Mouse (Mus musculus): ENCODE results near the gene Cbl. TPM values are rescaled to one million over a fixed set of nuclear protein-coding genes. Genes with fewer than 3 reads are reported as not detected.

Gene Cbl
- polyA plus RNA-seq, 1 experiment = 8.2 TPM

DNA sequence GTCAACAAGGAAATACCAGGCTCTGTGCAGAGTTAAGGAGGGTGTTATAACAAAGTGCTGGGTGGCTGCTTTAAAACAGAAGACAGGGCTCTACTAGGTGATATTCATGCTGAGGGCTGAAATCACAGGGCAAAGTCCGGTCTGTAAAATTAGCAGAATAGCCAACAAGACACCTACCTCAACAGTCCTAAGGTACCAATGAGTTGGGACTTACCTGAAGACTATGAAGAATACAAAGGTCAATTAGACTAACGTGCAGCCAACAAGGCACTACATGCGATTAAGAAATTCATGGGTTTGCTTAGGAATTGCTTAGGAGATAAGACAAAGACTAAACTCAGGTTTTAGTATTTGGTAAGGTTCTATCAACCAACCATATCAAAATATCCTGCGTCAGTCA, 24.4 kb downstream of the Cbl start:
- Histone ChIP-seq H3K36me3 (ENCODE audit: control insufficient read depth, insufficient read depth) (no peaks in the 10 kb centered on the region), H3K4me3 (ENCODE audit: insufficient read depth, poor library complexity, severe bottlenecking) (no peak overlapping the region), H3K27me3 (ENCODE audit: control insufficient read depth, insufficient read depth, insufficient read length) (no peaks in the 10 kb centered on the region), H3K79me3 (ENCODE audit: low read depth) (peaks cover 46% of the 10 kb centered on the region), H3ac (ENCODE audit: control insufficient read depth, insufficient read length, low read depth) (no peak overlapping the region), H3K79me2 (ENCODE audit: control insufficient read depth, insufficient read depth) (peaks cover 94% of the 10 kb centered on the region)
- TF ChIP-seq CEBPB (IDR thresholded peaks at IDR 0.05; ENCODE audit: low read depth) = no peak
- no peak for TF ChIP-seq MAX (IDR thresholded peaks at IDR 0.05)
- no peak for TF ChIP-seq FOSL1 (IDR thresholded peaks at IDR 0.05; ENCODE audit: insufficient read depth, low read length, poor library complexity, severe bottlenecking)
- no peak for TF ChIP-seq MYOD1 (IDR thresholded peaks at IDR 0.05; ENCODE audit: control insufficient read depth, insufficient read length, low read depth)
- no peak for TF ChIP-seq MYOG (IDR thresholded peaks at IDR 0.05; ENCODE audit: control insufficient read depth, extremely low read depth, insufficient read length)
- no peak for TF ChIP-seq CTCF (IDR thresholded peaks at IDR 0.05; ENCODE audit: control insufficient read depth, insufficient read depth, insufficient read length)
- no peak for TF ChIP-seq USF1 (IDR thresholded peaks at IDR 0.05; ENCODE audit: low read depth)

DNA sequence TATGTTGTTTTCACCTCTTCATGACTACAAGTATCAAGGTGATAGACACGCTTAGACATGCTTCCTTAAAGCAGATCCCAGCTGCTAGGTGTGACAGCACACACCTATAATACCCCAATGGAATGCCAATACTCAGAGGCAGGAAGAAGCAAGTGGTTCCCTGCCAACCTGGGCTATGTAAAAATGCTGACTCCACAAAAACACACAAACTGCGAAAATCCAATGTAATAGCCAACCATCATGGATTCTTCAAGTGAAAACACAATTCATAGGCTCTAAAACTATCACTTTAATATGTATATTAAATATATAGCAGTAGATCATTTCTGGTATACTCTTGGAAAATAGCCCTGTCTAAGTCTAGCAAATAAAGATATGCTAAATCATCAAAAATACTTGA, 26.0 kb downstream of the Cbl start:
- Histone ChIP-seq H3K79me3 (ENCODE audit: low read depth) (peaks cover 51% of the 10 kb centered on the region), H3K36me3 (ENCODE audit: control insufficient read depth, insufficient read depth) (no peaks in the 10 kb centered on the region), H3K79me2 (ENCODE audit: control insufficient read depth, insufficient read depth) (peaks cover 97% of the 10 kb centered on the region), H3ac (ENCODE audit: control insufficient read depth, insufficient read length, low read depth) (no peak overlapping the region), H3K27me3 (ENCODE audit: control insufficient read depth, insufficient read depth, insufficient read length) (no peaks in the 10 kb centered on the region), H3K4me3 (ENCODE audit: insufficient read depth, poor library complexity, severe bottlenecking) (no peak overlapping the region)
- TF ChIP-seq CTCF (IDR thresholded peaks at IDR 0.05; ENCODE audit: control insufficient read depth, insufficient read depth, insufficient read length) = no peak
- no peak for TF ChIP-seq MYOG (IDR thresholded peaks at IDR 0.05; ENCODE audit: control insufficient read depth, extremely low read depth, insufficient read length)
- no peak for TF ChIP-seq CEBPB (IDR thresholded peaks at IDR 0.05; ENCODE audit: low read depth)
- TF ChIP-seq FOSL1 (IDR thresholded peaks at IDR 0.05; ENCODE audit: insufficient read depth, low read length, poor library complexity, severe bottlenecking) = no peak
- TF ChIP-seq MYOD1 (IDR thresholded peaks at IDR 0.05; ENCODE audit: control insufficient read depth, insufficient read length, low read depth) = no peak
- no peak for TF ChIP-seq MAX (IDR thresholded peaks at IDR 0.05)
- TF ChIP-seq USF1 (IDR thresholded peaks at IDR 0.05; ENCODE audit: low read depth) = no peak

DNA sequence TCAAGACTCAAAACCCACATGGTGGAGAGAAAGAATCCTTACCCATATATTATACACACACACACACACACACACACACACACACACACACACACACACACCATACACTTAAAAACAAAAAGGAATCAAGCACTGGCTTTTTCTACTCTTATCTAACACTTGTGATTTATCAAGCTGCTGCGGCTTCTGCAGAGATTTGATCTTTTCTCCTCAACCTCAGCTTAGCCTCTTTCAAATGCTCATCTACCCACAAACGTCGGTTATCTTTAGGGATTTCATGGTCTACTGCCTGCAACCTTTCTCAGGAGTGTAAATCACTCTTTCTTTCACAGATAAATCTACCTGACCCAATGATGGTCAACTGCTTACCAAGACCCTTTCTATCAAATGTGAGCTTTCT, 33.4 kb downstream of the Cbl start:
- Histone ChIP-seq H3ac (ENCODE audit: control insufficient read depth, insufficient read length, low read depth) (no peak overlapping the region), H3K27me3 (ENCODE audit: control insufficient read depth, insufficient read depth, insufficient read length) (no peaks in the 10 kb centered on the region), H3K79me3 (ENCODE audit: low read depth) (peaks cover 27% of the 10 kb centered on the region), H3K4me3 (ENCODE audit: insufficient read depth, poor library complexity, severe bottlenecking) (no peak overlapping the region), H3K79me2 (ENCODE audit: control insufficient read depth, insufficient read depth) (peaks cover 53% of the 10 kb centered on the region), H3K36me3 (ENCODE audit: control insufficient read depth, insufficient read depth) (peaks cover 5% of the 10 kb centered on the region)
- no peak for TF ChIP-seq MYOD1 (IDR thresholded peaks at IDR 0.05; ENCODE audit: control insufficient read depth, insufficient read length, low read depth)
- no peak for TF ChIP-seq MYOG (IDR thresholded peaks at IDR 0.05; ENCODE audit: control insufficient read depth, extremely low read depth, insufficient read length)
- TF ChIP-seq CEBPB (IDR thresholded peaks at IDR 0.05; ENCODE audit: low read depth) = no peak
- TF ChIP-seq MAX (IDR thresholded peaks at IDR 0.05) = no peak
- no peak for TF ChIP-seq USF1 (IDR thresholded peaks at IDR 0.05; ENCODE audit: low read depth)
- no peak for TF ChIP-seq CTCF (IDR thresholded peaks at IDR 0.05; ENCODE audit: control insufficient read depth, insufficient read depth, insufficient read length)
- no peak for TF ChIP-seq FOSL1 (IDR thresholded peaks at IDR 0.05; ENCODE audit: insufficient read depth, low read length, poor library complexity, severe bottlenecking)

DNA sequence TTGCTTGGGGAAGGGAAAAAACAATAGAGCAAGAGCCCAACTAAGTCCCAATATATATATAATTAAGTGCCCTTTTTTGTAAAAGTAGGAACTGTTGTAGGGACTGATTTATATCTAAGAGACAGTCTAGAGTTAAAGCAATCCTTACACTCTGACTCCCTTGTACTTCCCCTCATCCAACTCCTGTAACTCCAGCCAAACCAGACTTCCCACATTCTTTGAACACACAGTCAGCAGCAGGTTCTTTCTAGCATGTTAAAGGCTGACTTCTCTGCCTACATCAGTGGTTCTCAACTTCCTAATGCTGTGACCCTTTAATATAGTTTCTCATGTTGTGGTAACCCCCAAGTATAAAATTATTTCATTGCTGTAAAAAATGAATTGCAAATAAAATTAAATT, 34.3 kb downstream of the Cbl start:
- TF ChIP-seq FOSL1 (IDR thresholded peaks at IDR 0.05; ENCODE audit: insufficient read depth, low read length, poor library complexity, severe bottlenecking) (no peak), MYOD1 (IDR thresholded peaks at IDR 0.05; ENCODE audit: control insufficient read depth, insufficient read length, low read depth) (no peak), USF1 (IDR thresholded peaks at IDR 0.05; ENCODE audit: low read depth) (no peak), CTCF (IDR thresholded peaks at IDR 0.05; ENCODE audit: control insufficient read depth, insufficient read depth, insufficient read length) (no peak), MYOG (IDR thresholded peaks at IDR 0.05; ENCODE audit: control insufficient read depth, extremely low read depth, insufficient read length) (no peak), MAX (IDR thresholded peaks at IDR 0.05) (no peak), CEBPB (IDR thresholded peaks at IDR 0.05; ENCODE audit: low read depth) (no peak)
- no peak overlapping the region for H3ac ChIP-seq (ENCODE audit: control insufficient read depth, insufficient read length, low read depth)
- H3K36me3 ChIP-seq (ENCODE audit: control insufficient read depth, insufficient read depth) = peaks cover 9% of the 10 kb centered on the region
- H3K79me2 ChIP-seq (ENCODE audit: control insufficient read depth, insufficient read depth) = peaks cover 49% of the 10 kb centered on the region
- H3K4me3 ChIP-seq (ENCODE audit: insufficient read depth, poor library complexity, severe bottlenecking) = no peak overlapping the region
- no peaks in the 10 kb centered on the region for H3K27me3 ChIP-seq (ENCODE audit: control insufficient read depth, insufficient read depth, insufficient read length)
- H3K79me3 ChIP-seq (ENCODE audit: low read depth) = peaks cover 24% of the 10 kb centered on the region

DNA sequence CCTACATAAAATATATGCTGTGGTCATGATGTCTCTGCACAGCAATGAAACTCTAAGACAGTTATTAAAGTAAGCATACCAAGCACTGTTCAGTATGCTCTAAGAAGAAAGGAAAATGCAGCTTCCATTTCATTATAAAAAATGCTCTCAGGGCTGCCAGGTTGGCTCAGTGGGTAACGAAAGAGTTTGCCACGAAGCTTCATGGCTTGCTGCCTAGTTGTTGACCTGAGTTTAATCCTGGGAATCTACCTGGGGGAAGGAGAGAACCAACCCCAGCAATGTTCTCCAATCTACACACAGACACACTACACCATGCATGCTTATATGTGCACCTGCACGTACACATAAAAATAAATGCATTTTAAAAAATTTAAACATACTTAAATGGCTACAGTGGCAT, 34.7 kb downstream of the Cbl start:
- Histone ChIP-seq H3K79me3 (ENCODE audit: low read depth) (peaks cover 23% of the 10 kb centered on the region), H3K36me3 (ENCODE audit: control insufficient read depth, insufficient read depth) (peaks cover 9% of the 10 kb centered on the region), H3ac (ENCODE audit: control insufficient read depth, insufficient read length, low read depth) (no peak overlapping the region), H3K79me2 (ENCODE audit: control insufficient read depth, insufficient read depth) (peaks cover 49% of the 10 kb centered on the region), H3K4me3 (ENCODE audit: insufficient read depth, poor library complexity, severe bottlenecking) (no peak overlapping the region), H3K27me3 (ENCODE audit: control insufficient read depth, insufficient read depth, insufficient read length) (no peaks in the 10 kb centered on the region)
- no peak for TF ChIP-seq MAX (IDR thresholded peaks at IDR 0.05)
- no peak for TF ChIP-seq MYOD1 (IDR thresholded peaks at IDR 0.05; ENCODE audit: control insufficient read depth, insufficient read length, low read depth)

DNA sequence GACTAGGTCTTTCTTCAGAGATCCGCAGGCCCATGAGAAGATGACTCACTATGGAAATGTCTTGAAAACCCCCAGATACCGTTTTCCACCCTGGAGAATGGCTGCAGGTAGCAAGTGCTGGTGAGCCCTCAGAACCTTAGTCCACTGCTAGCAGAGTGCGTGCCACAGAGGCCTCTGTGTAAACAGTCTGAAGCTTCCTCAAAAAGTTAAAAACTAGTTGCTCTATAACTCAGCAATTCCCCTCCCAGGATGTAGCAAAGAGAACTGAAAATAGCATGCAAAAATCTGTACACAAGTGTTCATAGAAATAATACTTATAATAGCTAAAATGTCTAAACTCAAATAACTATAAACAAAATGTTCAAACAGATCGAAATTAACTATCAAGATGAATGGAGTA, 37.5 kb downstream of the Cbl start:
- Histone ChIP-seq H3ac (ENCODE audit: control insufficient read depth, insufficient read length, low read depth) (no peak overlapping the region), H3K79me3 (ENCODE audit: low read depth) (peaks cover 9% of the 10 kb centered on the region), H3K36me3 (ENCODE audit: control insufficient read depth, insufficient read depth) (peaks cover 9% of the 10 kb centered on the region), H3K79me2 (ENCODE audit: control insufficient read depth, insufficient read depth) (peaks cover 43% of the 10 kb centered on the region), H3K27me3 (ENCODE audit: control insufficient read depth, insufficient read depth, insufficient read length) (no peaks in the 10 kb centered on the region), H3K4me3 (ENCODE audit: insufficient read depth, poor library complexity, severe bottlenecking) (no peak overlapping the region)
- TF ChIP-seq CEBPB (IDR thresholded peaks at IDR 0.05; ENCODE audit: low read depth) = no peak
- TF ChIP-seq FOSL1 (IDR thresholded peaks at IDR 0.05; ENCODE audit: insufficient read depth, low read length, poor library complexity, severe bottlenecking) = no peak
- TF ChIP-seq MYOG (IDR thresholded peaks at IDR 0.05; ENCODE audit: control insufficient read depth, extremely low read depth, insufficient read length) = no peak

Data from C2C12 (cell line).